Mouse (Mus musculus): Measurements from ENCODE around the gene Slc10a7. TPM values are rescaled to one million over a fixed set of nuclear protein-coding genes. Genes with fewer than 3 reads are reported as not detected.

The Slc10a7 gene
- 15.6 and 16.6 TPM in 2 replicates for polyA plus RNA-seq (2012; rRNA removed; ENCODE audit: low replicate concordance)

DNA sequence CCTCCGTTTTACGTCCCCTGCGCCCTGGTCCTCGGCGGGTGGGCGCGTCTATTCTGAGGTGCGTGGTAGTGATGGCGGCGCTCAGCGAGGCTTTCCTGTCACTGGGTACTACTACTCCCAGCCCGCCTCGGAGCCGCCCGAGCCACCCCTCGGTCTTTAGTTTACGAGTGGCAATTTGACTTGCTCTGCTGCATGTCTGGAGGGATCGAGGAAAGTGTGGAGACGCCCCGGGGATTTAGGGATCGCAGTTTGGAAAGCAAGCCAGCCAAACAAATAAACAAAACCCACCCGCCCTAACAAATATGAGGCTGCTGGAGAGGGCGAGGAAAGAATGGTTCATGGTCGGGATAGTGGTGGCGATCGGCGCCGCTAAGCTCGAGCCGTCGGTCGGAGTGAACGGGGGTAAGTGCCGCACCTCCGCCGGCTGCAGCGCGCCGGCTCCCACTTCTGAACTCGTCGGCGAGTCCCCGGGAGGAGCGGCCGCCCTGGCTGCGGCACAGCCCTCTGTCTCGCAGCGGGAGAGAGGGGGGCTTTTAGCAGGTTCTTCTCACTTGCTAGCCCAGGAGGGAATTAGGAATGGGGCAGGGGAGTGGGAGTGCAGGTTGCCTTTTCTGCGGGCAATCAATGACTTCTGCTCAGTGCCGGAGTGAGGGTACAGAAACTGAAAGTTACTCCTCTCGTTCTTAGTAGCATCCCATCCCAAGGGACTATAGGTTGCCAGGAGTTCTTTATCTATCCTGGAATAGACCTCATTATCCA is at the start of gene Slc10a7:
Gene Slc10a7 (plus strand): TSS at position 74 of the 759 bp plus-strand sequence.

DNA sequence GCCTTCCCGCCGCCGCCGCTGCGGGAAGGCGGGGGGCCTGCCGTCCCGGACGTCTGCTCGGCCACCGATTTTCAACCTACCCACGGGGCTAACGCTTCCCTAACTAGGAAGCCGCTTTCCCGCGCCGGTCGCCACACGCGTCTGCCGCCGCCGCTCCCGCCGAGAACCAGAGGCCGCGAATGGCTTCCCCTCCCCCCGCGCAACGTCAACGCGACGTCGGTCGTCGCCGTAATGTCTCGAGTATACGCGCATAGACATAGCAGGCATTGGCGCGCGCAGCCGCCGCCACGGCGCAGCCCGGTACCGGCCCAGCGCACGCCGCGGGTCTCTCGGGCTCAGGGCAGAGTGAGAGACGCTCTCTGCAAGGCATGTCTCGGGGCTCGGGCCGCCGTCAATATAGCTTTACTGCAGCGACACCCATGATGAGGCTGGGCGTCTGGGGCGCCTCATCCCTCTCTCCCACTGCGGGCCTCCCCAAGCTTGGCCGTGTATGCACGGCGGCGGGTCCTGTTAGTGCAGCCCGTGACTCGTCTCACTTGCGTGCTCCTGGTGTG is 350 bp upstream of the Slc10a7 start, which contains the start of gene Rbmxl1:
Gene Rbmxl1 (minus strand): TSS at position 180 of the 554 bp plus-strand sequence.

Other genes starting within 250 kb of the Slc10a7 start
- not detected in 2 replicates for gene Pou4f2, start 72.7 kb upstream of the Slc10a7 start, polyA plus RNA-seq (2012; rRNA removed; ENCODE audit: low replicate concordance)
- gene Rbmxl1, start 448 bp upstream of the Slc10a7 start, polyA plus RNA-seq (2012; rRNA removed; ENCODE audit: low replicate concordance): 19.6 and 46.4 TPM in 2 replicates